In genomic region chr7:43441071-43441470, GRCm38 (mm10) we compare ENCODE assay signal across 24 mouse cellular contexts. TPM values are rescaled to one million over a fixed set of nuclear protein-coding genes. Genes with fewer than 3 reads are reported as not detected.
"Had no signal": no experiment of that assay in that cellular context is flagged by ENCODE, and none has a peak within 500 bp of the region (broad histone marks: within the 10 kb centered on the region; RNA-seq: fewer than 3 reads in every experiment).

No protein-coding gene starts in this region.

- H3K36me3 ChIP-seq: limb, embryonic 12.5 days; limb, embryonic 15.5 days; lung, embryonic 15.5 days; midbrain, embryonic 12.5 days; midbrain, embryonic 15.5 days; neural tube, embryonic 12.5 days; neural tube, embryonic 15.5 days had no signal

- H3K27ac ChIP-seq: hindbrain, postnatal 0 days; kidney, postnatal 0 days; limb, embryonic 12.5 days; limb, embryonic 15.5 days; liver, embryonic 14.5 days; lung, embryonic 15.5 days; midbrain, embryonic 12.5 days; midbrain, embryonic 15.5 days; neural tube, embryonic 12.5 days; neural tube, embryonic 15.5 days; stomach, postnatal 0 days had no signal

- H3K4me3 ChIP-seq: limb, embryonic 12.5 days; limb, embryonic 15.5 days; lung, embryonic 15.5 days; midbrain, embryonic 12.5 days; midbrain, embryonic 15.5 days; neural tube, embryonic 12.5 days; neural tube, embryonic 15.5 days had no signal

- H3K27me3 ChIP-seq: limb, embryonic 12.5 days; limb, embryonic 15.5 days; lung, embryonic 15.5 days; midbrain, embryonic 15.5 days; neural tube, embryonic 12.5 days; neural tube, embryonic 15.5 days had no signal

- ATAC-seq: hindbrain, postnatal 0 days; inflammation-experienced regulatory T-cells, adult 6 months; intestine, embryonic 16.5 days; midbrain, embryonic 15.5 days had no signal

- DNase-seq: left cerebral cortex, postnatal 4 days; lung, adult 18-20 months; lung, postnatal 10 days; lung, postnatal 36 days; right cerebral cortex, adult 18-20 months; right cerebral cortex, postnatal 14 days; right cerebral cortex, postnatal 4 days; thymus, adult 18-20 months; thymus, postnatal 36 days had no signal

- H3K4me2 ChIP-seq: limb, embryonic 12.5 days; limb, embryonic 15.5 days; lung, embryonic 15.5 days; midbrain, embryonic 12.5 days; midbrain, embryonic 15.5 days; neural tube, embryonic 12.5 days; neural tube, embryonic 15.5 days had no signal

- H3K9me3 ChIP-seq: limb, embryonic 12.5 days; limb, embryonic 15.5 days; lung, embryonic 15.5 days; midbrain, embryonic 12.5 days; midbrain, embryonic 15.5 days; neural tube, embryonic 12.5 days; neural tube, embryonic 15.5 days had no signal

- H3K9ac ChIP-seq: limb, embryonic 12.5 days; limb, embryonic 15.5 days; liver, embryonic 14.5 days; lung, embryonic 15.5 days; midbrain, embryonic 12.5 days; midbrain, embryonic 15.5 days; neural tube, embryonic 12.5 days; neural tube, embryonic 15.5 days had no signal

RNA-seq across cellular contexts. Expression of gene Cldnd2, which starts 0.5 kb away (rescaled TPM):
- polyA plus RNA-seq: hindbrain, postnatal 0 days; intestine, embryonic 16.5 days; limb, embryonic 12.5 days; limb, embryonic 15.5 days; liver, embryonic 14.5 days; lung, embryonic 15.5 days; midbrain, embryonic 12.5 days; midbrain, embryonic 15.5 days; neural tube, embryonic 12.5 days; neural tube, embryonic 15.5 days; stomach, embryonic 14.5 days; stomach, postnatal 0 days; urinary bladder, adult 2 months had no signal

RNA-seq across cellular contexts. Expression of gene Gm45233, which starts 2.9 kb away (rescaled TPM):
- polyA plus RNA-seq: inflammation-experienced regulatory T-cells, adult 6 months; limb, embryonic 12.5 days; midbrain, embryonic 15.5 days had no signal

RNA-seq across cellular contexts. Expression of gene Nkg7, which starts 4.2 kb away (rescaled TPM):
- polyA plus RNA-seq: hindbrain, postnatal 0 days; limb, embryonic 12.5 days; midbrain, embryonic 12.5 days; neural tube, embryonic 15.5 days had no signal

RNA-seq across cellular contexts. Expression of gene Lim2, which starts 13.6 kb away (rescaled TPM):
- polyA plus RNA-seq: hindbrain, postnatal 0 days; inflammation-experienced regulatory T-cells, adult 6 months; kidney, postnatal 0 days; limb, embryonic 12.5 days; limb, embryonic 15.5 days; lung, embryonic 15.5 days; midbrain, embryonic 12.5 days; midbrain, embryonic 15.5 days; neural tube, embryonic 12.5 days; neural tube, embryonic 15.5 days; stomach, embryonic 14.5 days; urinary bladder, adult 2 months had no signal
